Mouse (Mus musculus): Measurements from ENCODE around the gene Bcl2l1. TPM values are rescaled to one million over a fixed set of nuclear protein-coding genes. Genes with fewer than 3 reads are reported as not detected.

Gene Bcl2l1
- total RNA-seq, 2 experiments from 2014 or later = 124 to 130 TPM

DNA sequence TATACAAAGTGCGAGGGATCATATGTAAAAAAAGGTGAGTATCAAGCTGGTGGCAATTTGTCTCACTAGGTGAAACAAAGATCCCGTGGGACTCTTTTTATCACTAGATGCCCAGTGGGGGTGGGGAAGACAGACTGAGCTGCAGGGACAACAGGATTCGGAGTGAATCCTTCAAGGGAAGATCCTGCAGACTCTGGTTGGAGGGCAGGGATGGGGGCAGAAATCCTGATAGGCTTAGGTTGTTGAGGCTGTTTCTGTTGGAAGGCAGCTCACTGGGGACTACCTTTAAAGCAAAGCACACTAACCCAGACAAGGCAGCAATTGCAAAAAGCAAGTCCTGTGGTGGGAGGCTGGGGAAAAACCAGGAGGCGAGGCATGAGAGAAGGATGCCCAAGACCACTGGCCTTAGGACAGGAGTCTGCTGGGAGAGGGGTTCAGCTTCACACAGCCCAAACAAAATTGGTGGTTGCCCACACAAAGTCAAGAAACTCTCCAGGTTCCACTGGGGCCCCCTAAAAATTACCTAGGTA lies 6.3 kb downstream of the Bcl2l1 start:
- no peak for DNase-seq (ENCODE audit: low spot score in 2 of 2)

DNA sequence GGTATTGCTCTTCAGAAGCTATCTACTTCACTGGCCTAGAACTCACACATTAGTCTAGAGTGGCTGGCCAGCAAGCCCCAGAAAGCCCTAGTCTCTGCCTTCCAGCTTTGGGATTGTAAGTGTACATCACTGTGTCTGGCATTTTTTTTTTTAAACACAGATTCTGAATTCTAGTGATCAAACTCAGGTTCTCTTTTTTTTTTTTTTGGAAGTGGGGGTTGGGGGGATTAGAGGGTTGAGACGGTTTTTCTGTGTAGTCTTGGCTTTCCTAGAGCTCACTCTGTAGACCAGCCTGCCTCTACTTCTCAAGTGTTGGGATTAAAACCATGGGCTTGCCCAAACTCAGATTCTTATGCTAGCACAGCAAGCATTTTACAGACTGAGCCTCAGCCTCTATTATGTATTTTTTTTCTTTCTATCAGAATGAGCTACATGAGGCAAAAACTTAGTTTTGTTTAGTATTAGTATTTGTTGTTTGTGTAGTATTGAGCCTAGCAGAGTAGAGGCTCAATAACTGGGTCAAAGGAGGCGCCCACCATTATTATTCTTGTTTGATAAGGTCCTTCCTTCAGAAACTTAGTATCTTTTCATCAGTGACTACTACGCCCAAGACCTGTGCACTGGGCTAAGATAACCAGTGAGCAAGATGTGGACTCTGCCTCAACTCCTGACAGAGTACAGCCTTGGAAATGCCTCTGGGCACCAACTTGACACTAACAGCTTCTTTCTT lies 6.9 kb downstream of the Bcl2l1 start:
- no peak for DNase-seq (ENCODE audit: low spot score in 2 of 2)

DNA sequence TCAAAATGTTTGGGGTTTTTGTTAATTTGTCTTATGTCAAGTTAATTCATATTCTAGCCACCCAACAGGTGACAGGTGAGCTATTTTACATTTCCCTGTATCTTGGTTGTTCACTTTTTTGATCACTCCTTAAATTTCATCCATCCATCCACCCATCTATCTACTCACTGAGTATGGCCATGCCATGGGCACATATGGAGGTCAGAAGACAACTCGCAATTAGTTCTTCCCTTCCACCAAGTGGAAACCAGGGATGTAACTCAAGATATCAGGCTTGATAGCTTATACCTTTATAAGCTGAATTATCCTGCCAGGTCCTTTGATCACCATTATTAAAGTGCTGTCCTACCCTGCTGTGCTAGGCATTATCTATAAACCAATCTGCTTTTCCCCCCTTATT lies 7.8 kb downstream of the Bcl2l1 start:
- DNase-seq (ENCODE audit: low spot score in 2 of 2) = no peak

DNA sequence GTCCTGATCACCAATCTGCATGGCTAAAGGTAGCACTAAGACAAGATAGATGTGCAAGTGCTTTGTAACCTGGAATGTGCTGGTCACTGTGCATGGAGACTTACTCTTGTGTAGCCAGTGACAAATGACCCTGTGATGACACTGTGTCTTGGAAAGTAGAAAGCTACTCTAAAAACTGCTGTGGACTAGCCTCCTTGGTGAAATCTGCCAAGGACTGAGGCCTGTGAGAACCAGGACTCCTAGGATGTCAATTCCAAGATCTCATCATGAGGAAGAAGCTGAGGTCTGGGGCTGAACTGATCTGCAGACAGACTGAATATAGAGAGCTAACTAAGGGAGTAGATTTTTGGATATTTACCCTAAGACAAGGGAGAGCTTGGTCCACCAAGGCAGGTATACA lies 10.0 kb downstream of the Bcl2l1 start:
- no peak for DNase-seq (ENCODE audit: low spot score in 2 of 2)

DNA sequence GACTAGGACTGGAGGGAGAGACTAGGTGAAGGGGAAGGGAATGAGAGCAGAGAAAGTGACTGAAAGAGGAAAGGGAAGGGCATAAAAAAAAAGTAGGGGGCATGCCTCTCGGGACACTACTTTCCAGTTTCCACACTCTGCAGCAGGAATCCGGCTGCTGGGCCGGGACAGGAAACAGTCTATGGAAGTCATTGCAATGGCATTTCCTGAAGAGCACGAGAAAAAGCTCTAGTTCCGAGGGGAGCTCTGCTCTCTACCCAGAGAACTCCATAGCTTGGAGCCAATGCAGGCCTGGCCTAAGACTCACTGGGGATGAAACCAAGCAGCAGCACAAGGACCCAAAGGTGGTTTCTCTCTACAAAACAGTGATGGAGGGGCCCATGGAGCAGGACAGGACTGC lies 10.5 kb downstream of the Bcl2l1 start:
- DNase-seq (ENCODE audit: low spot score in 2 of 2) = no peak

DNA sequence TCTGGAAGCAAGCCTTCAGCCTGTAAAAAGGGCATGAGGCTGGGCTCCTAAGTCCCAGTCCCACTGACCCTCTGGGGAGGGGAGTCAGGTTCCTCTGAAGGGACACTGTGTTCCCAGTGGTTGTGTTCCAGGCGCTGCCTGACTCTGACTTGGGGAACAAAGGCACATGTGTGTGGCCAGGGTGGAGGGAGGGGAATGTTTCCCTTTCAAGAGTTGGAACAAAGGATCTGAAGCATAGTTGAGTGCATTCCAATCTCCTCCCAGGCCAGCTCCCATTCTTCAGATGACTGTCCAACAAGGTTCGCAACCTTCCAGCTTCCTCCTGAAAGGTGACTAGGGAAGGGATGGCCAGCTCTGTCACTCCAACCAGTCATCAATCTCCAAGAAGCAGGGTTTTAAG lies 11.2 kb downstream of the Bcl2l1 start:
- peak; percentile 44 to 47 for DNase-seq (ENCODE audit: low spot score in 2 of 2)

DNA sequence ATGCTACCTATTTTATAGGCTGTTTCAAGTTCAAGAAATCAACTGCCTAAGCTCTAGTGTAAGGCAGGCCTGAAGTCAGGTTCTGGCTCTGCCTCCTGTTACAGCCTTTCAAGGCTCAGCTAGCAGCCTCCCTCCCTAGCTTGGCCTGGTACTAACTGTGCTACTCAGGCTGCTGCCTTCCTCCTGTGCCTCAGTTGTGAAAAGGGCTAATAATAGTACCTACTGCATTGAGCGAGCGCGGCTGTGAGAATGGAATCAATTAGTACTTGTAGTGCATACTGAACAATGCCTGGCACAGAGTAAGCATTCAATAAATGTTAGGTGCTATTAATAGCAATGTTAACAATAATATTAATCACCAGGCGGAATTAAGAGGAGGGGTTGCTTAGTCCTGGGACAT lies 11.6 kb downstream of the Bcl2l1 start:
- DNase-seq (ENCODE audit: low spot score in 2 of 2) = no peak

DNA sequence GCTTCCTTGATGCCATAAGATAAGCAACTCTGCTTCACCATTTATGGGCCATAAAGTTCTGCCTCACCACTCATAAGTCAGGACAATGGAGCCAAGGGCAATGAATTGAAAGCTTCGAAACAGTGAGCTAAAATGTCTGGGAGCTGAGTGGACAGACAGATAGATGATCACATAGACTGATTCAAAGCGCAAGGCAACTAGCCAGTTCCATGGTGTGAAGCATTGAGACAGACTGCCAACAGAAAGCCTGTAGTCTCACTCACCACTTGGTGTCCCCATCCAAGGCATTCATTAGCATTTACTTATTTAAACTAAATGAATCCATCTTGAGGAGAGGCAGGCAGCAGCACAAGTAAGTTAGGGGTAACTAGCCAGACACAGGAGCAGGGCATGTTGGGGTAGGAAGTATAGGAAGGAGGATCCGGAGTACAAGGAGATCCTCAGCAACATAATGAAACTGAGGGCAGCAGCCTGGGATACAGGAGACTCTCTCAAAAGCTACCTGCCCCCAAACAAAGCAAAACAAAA lies 12.4 kb downstream of the Bcl2l1 start:
- DNase-seq (ENCODE audit: low spot score in 2 of 2) = no peak

DNA sequence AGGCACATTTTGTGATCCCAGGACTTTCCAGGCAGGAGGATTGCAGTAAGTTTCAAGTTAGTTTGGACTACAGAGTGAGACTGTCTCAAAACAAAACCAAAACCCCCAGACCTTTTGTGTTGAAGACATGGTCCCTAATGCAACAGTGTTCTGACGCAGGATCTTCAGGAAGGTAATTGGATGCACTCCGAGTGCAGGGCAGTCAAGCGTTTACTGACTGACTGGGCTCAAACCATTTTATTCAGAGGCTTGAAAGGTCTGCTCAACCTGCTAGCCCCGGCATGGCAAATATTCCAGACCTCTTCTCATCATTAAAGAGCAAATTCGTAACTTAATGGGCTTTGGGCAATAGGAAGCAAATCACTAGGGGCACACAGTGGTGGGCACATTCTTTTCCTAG lies 12.8 kb downstream of the Bcl2l1 start:
- no peak for DNase-seq (ENCODE audit: low spot score in 2 of 2)

DNA sequence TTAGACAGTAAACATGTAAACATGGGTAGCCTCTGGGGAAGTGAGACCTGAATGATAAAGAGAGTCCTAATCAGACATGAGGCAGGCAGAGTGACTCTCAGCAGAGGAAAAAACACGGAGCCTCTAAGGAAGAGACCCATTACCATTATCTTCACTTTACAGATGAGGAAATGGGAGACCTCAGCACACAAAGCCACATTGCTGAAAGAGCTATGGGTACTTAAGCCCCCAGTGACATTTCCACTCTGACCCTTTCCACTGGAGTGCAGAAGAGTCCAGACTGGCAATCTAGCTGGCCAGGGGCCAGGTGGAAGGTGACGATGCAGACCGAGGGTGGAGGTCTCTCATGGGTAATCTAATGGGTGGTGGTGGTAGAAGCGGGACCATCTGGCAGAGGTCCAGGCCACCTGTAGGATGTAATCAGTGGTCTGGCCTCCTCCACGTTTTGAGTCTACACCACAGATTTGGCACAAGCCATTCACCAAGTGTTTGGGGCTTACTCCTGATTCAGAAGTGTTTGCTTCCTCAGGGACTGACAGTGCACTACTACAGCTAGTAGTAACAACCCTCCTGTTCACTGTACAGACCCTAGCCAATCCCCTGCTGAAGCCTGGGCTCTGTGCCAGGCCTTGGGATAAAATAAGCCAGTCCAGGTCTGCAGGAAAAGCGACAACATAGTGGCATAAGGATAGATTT lies 13.8 kb downstream of the Bcl2l1 start:
- no peak for DNase-seq (ENCODE audit: low spot score in 2 of 2)

DNA sequence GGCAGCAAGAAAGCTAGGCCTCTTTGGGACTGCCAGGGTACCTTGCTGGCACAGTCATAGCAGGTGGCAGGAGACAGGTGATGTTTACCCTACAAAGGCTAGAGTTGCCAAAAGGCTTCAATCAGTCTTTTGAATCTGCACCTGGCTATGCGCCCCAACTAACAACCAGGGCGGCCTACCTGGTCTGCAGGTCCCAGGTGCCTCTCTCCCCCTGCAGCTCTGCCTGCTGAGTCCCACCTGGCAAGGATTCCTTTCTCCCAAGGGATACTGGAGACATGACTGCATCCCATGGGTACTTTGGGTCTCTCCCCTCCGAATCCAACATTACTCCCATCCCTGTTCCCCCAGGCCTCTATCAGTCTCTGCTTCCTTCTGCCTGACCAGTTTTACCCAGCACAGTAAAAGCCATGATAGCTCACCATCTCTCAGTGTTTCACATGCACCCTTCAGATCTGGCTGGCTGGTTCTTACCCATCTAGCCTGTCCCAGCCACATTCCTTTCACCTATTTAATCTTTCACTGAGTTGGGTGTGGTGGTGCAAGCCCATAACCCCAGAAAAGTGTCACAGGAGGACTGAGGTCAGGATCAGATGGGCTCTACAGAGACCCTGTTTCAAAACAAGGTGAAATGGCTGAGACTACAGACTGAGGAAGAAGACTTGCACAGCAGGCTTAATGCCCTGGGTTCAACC lies 14.7 kb downstream of the Bcl2l1 start:
- DNase-seq (ENCODE audit: low spot score in 2 of 2) = no peak

DNA sequence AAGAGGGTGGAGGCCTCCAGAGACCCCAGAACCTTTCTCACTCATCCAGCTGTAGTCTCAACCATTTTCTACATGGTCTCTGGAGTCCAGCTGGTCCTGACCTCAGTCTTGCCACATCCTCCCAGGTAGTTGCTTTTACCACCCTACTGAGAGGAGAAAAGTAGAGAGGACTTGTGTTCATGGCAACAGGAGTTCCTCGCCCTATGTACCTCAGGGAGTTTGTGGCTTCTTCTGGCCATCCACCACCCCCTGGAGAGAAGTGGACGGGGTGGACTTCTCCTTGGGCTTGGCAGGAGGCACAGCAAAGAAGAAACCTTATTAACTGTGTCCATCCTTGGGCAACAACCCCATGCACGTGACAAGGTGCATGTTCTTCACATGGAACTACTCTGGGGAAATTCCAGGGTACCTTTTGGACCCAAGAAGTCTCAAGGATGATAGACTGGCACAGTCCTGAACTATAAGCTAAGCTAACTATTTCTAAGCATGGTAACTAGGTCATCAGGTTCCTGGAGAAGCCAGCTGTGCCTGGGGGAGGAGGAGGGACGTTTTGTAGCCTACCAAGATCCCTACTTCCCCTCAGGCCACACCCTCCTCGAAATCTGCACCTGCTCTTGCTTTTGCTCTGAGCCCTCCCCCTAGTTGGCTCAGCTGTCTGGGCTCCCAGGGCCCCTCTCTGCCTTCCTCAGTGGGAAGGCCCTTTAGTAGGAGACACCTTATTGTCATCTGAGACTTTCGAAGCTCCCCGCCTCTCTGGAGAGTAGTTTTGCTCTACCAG lies 15.5 kb downstream of the Bcl2l1 start:
- DNase-seq (ENCODE audit: low spot score in 2 of 2) = no peak

DNA sequence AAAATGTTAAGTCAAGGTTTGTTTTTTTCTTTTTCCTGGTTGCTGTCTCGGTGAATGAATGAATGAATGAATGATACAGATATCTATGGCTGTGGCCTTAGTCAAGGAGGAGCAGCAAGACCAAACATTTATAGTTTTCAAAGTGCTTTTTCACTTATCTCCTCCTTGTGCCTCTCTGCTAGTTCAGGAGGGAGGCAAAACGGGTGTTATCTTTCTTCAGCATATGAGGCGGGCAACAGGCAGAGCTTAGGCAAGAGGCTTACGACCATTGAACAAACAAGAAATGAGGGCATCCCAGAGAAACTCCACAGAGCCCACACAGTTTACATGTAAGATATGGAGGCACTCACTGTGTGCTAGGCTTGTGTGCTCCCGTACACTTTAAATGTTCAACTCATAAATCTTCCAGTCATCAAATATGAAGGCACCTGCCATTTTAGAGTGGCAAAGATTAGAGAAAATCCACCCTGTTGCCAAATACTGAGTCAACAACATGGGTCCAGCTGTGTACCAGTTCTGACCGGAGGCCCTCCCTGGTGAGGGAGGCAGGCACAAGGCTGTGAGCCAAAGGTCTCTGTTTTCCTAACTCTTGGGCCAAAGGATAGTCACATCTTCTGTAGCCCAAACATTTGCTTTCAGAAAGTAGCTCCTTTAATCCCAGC lies 17.2 kb downstream of the Bcl2l1 start:
- no peak for DNase-seq (ENCODE audit: low spot score in 2 of 2)

DNA sequence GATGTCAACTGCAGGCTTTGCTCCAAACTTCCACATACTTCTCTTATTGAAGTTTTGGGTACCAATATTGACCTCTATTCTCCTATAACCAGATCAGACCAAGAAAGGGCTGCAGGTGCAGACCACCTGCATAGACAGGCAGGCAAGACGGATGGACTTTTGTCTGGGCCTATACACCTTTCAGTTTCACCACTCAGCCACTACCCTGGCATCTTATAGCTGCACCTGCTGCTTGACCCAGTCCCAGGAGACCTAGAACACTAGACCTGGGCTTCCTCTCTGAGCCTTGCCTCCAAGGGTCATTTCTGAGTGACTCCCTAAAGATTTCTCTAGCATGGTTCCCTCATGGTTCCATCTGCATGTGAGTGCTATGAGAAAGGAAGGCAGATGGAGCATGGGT lies 18.3 kb downstream of the Bcl2l1 start:
- no peak for DNase-seq (ENCODE audit: low spot score in 2 of 2)

DNA sequence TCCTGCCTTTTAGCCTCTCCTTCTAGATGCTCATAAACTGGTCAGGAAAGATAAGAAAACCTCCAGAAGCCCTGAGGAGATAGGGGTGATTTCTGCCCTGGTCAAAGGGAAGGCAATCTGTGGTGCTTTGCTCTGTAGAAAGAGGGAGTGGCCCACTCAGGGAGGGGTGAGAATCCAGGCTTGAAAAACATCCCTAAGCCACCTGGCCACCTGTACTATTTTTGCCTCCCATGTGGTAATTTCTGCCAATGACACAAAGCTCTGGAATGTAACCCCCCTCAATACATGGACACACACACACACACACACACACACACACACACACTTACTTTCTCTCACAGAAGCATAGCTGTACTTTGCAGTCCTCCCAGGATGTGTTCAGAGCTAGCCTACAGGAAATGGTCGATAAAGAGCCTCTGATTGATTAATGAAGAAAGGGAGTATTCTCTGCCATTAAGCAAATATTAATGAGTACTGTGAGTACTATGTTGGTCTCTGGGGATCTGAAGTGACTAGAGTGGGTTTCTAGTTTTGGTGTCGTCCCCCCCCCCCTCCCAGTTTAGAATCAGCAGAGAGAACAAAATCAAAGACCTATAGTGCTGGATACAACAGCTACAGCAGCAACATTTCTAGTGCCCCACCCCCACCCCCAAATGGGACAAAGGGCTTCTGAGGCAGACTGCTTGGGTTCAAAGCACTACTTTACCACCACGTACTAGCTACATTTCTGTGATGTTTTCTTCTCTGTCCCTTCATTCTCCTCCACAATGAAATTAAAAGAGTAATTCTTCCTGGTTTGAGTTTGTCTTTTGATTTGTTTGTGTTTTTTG lies 20.0 kb downstream of the Bcl2l1 start:
- no peak for DNase-seq (ENCODE audit: low spot score in 2 of 2)

DNA sequence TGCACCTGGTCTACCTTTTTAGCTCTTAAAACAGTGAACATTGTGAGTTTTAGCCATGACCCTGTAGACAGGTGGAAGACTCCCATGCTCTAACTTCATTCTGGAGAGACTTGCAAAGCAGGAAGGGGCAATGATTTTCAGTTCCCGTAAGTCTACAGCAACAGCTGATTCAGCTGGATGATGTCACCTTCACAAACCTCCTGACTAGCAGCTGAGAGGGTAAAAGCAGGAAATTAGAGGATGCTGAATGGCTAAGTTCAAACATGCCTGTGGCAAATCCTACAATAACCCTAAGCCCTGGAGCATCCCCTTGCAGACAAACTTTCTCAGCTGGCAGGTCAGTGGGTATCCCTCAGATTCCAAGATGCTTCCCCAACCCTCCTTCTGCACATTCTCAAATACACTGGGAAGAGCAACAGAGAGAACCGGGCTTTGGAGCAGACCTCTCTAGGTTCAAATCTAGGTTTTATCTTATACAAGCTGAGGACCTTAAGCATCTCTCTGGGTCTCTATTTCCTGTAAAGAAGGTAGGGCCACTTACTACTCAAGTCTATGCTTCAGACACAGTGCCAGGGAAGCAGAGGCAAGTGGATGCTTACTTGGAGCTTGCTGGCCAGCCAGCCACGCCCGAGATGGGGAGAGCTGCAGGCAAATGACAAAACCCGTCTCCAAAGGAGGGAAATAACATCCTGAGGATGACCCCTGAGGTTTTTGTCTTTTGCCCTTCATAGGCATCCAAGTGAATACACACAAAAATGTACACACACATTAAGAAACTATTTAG lies 21.2 kb downstream of the Bcl2l1 start:
- no peak for DNase-seq (ENCODE audit: low spot score in 2 of 2)

DNA sequence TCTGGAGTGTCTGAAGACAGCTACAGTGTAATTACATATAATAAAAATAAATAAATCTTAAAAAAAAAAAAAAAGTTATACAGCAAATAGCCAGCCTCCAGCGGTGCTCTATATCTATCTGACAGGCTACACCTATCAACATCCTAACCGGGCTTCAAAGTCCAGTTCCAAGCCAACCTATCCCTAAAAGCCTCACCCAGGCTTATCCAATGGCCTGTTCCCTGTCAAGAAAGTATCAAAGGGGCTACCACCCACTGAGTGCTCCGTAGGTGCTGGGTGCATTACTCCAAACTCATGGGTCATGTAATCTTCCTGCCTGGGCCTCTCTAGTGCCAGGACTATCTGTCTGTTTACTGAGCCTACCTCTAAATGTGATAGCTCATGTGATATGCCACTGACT lies 23.4 kb downstream of the Bcl2l1 start:
- DNase-seq (ENCODE audit: low spot score in 2 of 2) = no peak

DNA sequence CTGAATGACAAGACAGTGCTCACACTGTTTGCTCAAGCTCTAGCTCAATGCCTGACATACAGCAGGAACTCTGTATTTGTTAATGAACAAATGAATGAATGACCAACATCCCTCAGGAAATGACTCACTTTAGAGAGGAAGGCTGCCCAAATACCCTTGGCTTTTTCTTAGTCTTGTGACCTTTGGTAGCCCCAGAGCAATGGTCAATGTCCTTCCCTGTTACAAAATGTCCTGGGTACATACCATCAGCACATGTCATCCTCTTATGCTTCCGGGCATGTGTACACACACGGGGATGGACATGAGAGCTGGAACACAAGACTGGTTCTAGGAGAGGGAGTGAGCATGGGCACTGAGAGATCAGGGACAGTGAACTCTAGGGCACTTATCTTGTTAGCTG lies 25.5 kb downstream of the Bcl2l1 start:
- no peak for DNase-seq (ENCODE audit: low spot score in 2 of 2)

DNA sequence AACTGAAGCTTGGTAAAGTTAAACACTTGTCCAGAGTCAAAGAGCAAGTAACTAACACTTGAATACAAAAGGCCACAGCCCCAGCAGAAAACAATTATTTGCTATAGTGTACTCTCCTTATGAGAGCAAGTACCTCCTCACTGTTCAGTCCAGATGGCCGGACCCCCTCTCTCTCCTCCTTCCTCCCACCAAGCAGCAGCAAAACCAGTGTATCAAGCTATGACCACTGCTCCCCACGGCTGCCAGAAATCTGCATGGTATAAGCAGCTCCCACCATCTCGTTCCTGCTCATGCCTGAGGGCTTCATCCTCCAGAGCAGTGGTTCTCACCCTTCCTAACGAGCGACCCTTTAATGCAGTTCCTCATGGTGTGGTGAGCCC lies 26.4 kb downstream of the Bcl2l1 start:
- DNase-seq (ENCODE audit: low spot score in 2 of 2) = no peak
